Mouse (Mus musculus) stomach, postnatal 0 days (tissue): ENCODE measurements around the gene Prkcq. TPM values are rescaled to one million over a fixed set of nuclear protein-coding genes. Genes with fewer than 3 reads are reported as not detected.

Source experiments
- ATAC-seq: fragments of 200-750 bp; cut with Nextera tagmentation; 2 replicates; pipeline ENCODE4 v1.8.0; 2017; ENCODE audit not compliant: low FRiP score, low TSS enrichment
- DNase-seq: peaks from one replicate; pipeline ENCODE4 v3.0.0-alpha.2; 2016; ENCODE audit warnings: low spot score
- H3K27ac ChIP-seq: fragments of 300-500 bp; sonication (generic); replicated peaks from 2 replicates; pipeline ENCODE4 v1.5.1; 2014; ENCODE audit warnings: mild to moderate bottlenecking, control low read depth
- H3K27me3 ChIP-seq: fragments of 300-500 bp; sonication (generic); 2 replicates; pipeline ENCODE4 v1.6.1; 2014; ENCODE audit warnings: low read length; ENCODE audit not compliant: control insufficient read depth, insufficient read depth
- H3K36me3 ChIP-seq: fragments of 300-500 bp; sonication (generic); 2 replicates; pipeline ENCODE4 v1.6.1; 2014; ENCODE audit warnings: low read length, mixed read lengths; ENCODE audit not compliant: control insufficient read depth, insufficient read depth
- H3K4me1 ChIP-seq: fragments of 300-500 bp; sonication (generic); replicated peaks from 2 replicates; pipeline ENCODE4 v1.6.1; 2014; ENCODE audit warnings: antibody characterized with exemption; ENCODE audit not compliant: control insufficient read depth, insufficient read depth
- H3K4me2 ChIP-seq: fragments of 300-500 bp; sonication (generic); replicated peaks from 2 replicates; pipeline ENCODE4 v1.6.1; 2014; ENCODE audit warnings: low read depth, mild to moderate bottlenecking, control low read depth, moderate library complexity
- H3K4me3 ChIP-seq: fragments of 300-500 bp; sonication (generic); 2 replicates; pipeline ENCODE4 v1.5.1; 2014; ENCODE audit warnings: low read depth, low read length, control low read depth
- H3K9ac ChIP-seq: fragments of 300-500 bp; sonication (generic); 2 replicates; pipeline ENCODE4 v1.6.1; 2014; ENCODE audit warnings: mild to moderate bottlenecking, low read length, control low read depth, mixed read lengths
- H3K9me3 ChIP-seq: fragments of 300-500 bp; sonication (generic); 2 replicates; pipeline ENCODE4 v1.6.1; 2016; ENCODE audit warnings: low read length; ENCODE audit not compliant: control insufficient read depth
- CTCF ChIP-seq: IDR thresholded peaks from 2 replicates; pipeline ENCODE4 v1.5.1; 2016; ENCODE audit warnings: antibody characterized with exemption, low read depth, mild to moderate bottlenecking, moderate library complexity
- EP300 ChIP-seq: optimal IDR thresholded peaks from 2 replicates; pipeline ENCODE3; 2016; ENCODE audit warnings: antibody characterized with exemption
- WGBS: fragments of 180-500 bp; shearing (Covaris S2); extraction: QIAGEN DNeasy Blood & Tissue Kit; methylation state at CpG from one replicate; pipeline ENCODE4 v1.1.7; 2014; 5-methylcytosine and 5-hydroxymethylcytosine counted together
- polyA plus RNA-seq: library from polyadenylated mRNA; unstranded; fragments of >200 nt; fragmentation: Nextera tagmentation; extraction: Ambion mirVana; gene quantifications from 2 replicates; pipeline ENCODE4 v1.2.1, GENCODE M21; 2015

The Prkcq gene
- polyA plus RNA-seq = 0.91 and 1.2 TPM in 2 replicates

GRCm38 (mm10) chr2:11171754-11172501 is at the start of gene Prkcq:
Gene Prkcq, plus strand, starts transcription at chr2:11172108.
- DNase-seq (peak; percentile 27), ATAC-seq (no peak)
- H3K36me3 ChIP-seq = no peaks in the 10 kb centered on the region
- peak; percentile 41; the same call in 1 of the 2 replicates for TF ChIP-seq CTCF
- TF ChIP-seq EP300 = no peak
- H3K4me3 ChIP-seq = peak within 1 kb of the TSS; percentile 42
- no peaks in the 10 kb centered on the region for H3K9me3 ChIP-seq
- no peak within 1 kb of the TSS for H3K27ac ChIP-seq
- WGBS = 2% methylated on average over 48 of the region's 51 CpGs
- H3K4me2 ChIP-seq = peak within 1 kb of the TSS; percentile 68
- 0 out of 2 replicates have a peak, but pooled peaks cover 3% of the 10 kb centered on the region for H3K4me1 ChIP-seq
- peak within 1 kb of the TSS; percentile 41; the same call in 1 of the 2 replicates for H3K9ac ChIP-seq
- H3K27me3 ChIP-seq = no peaks in the 10 kb centered on the region

- Histone ChIP-seq H3K27me3 (no peaks in the 10 kb centered on the region), H3K27ac (no peak overlapping the region), H3K36me3 (no peaks in the 10 kb centered on the region), H3K4me3 (no peak overlapping the region), H3K9ac (no peak overlapping the region), H3K9me3 (no peaks in the 10 kb centered on the region), H3K4me2 (no peak overlapping the region), H3K4me1 (no peaks in the 10 kb centered on the region)
- ATAC-seq (no peak), DNase-seq (no peak)
- TF ChIP-seq CTCF (no peak), EP300 (no peak)
- WGBS = 82% methylated on average over 12 of the region's 12 CpGs
These were observed 41.0 kb upstream of the Prkcq start for GRCm38 (mm10) chr2:11130881-11131280.

- Histone ChIP-seq H3K27me3 (no peaks in the 10 kb centered on the region), H3K27ac (no peak overlapping the region), H3K4me1 (no peaks in the 10 kb centered on the region), H3K4me2 (no peak overlapping the region), H3K36me3 (no peaks in the 10 kb centered on the region), H3K9me3 (no peaks in the 10 kb centered on the region), H3K9ac (no peak overlapping the region), H3K4me3 (no peak overlapping the region)
- DNase-seq = no peak
- WGBS = 49% methylated on average over 6 of the region's 6 CpGs
- no peak for TF ChIP-seq CTCF
- no peak for TF ChIP-seq EP300
- no peak for ATAC-seq
These were observed 36.2 kb upstream of the Prkcq start for GRCm38 (mm10) chr2:11135718-11136117.

GRCm38 (mm10) chr2:11138076-11138475 is 33.8 kb upstream of the Prkcq start:
- TF ChIP-seq CTCF (no peak), EP300 (no peak)
- Histone ChIP-seq H3K4me1 (no peaks in the 10 kb centered on the region), H3K27ac (no peak overlapping the region), H3K4me2 (no peak overlapping the region), H3K36me3 (no peaks in the 10 kb centered on the region), H3K27me3 (no peaks in the 10 kb centered on the region), H3K9me3 (no peaks in the 10 kb centered on the region), H3K4me3 (no peak overlapping the region), H3K9ac (no peak overlapping the region)
- no peak for DNase-seq
- 89% methylated on average over 6 of the region's 6 CpGs for WGBS
- no peak for ATAC-seq

- H3K27ac ChIP-seq = no peak overlapping the region
- H3K4me3 ChIP-seq = no peak overlapping the region
- TF ChIP-seq CTCF (no peak), EP300 (no peak)
- H3K4me1 ChIP-seq = no peaks in the 10 kb centered on the region
- H3K9ac ChIP-seq = no peak overlapping the region
- H3K9me3 ChIP-seq = no peaks in the 10 kb centered on the region
- no peaks in the 10 kb centered on the region for H3K27me3 ChIP-seq
- no peak for ATAC-seq
- H3K36me3 ChIP-seq = no peaks in the 10 kb centered on the region
- DNase-seq = no peak
- no peak overlapping the region for H3K4me2 ChIP-seq
- WGBS = 68% methylated on average over 1 of the region's 1 CpGs
These were observed 32.3 kb upstream of the Prkcq start for GRCm38 (mm10) chr2:11139518-11140152.

- no peak for ATAC-seq
- no peak overlapping the region for H3K4me2 ChIP-seq
- TF ChIP-seq CTCF = no peak
- TF ChIP-seq EP300 = no peak
- H3K27ac ChIP-seq = no peak overlapping the region
- 66% methylated on average over 3 of the region's 3 CpGs for WGBS
- no peaks in the 10 kb centered on the region for H3K36me3 ChIP-seq
- DNase-seq = no peak
- no peaks in the 10 kb centered on the region for H3K4me1 ChIP-seq
- no peak overlapping the region for H3K4me3 ChIP-seq
- H3K27me3 ChIP-seq = no peaks in the 10 kb centered on the region
- no peak overlapping the region for H3K9ac ChIP-seq
- H3K9me3 ChIP-seq = no peaks in the 10 kb centered on the region
These were observed 31.5 kb upstream of the Prkcq start for GRCm38 (mm10) chr2:11140385-11140784.
